Mouse (Mus musculus) stomach, embryonic 14.5 days (tissue): ENCODE results near the gene Ptprr. TPM values are rescaled to one million over a fixed set of nuclear protein-coding genes. Genes with fewer than 3 reads are reported as not detected.

Experiments used
- ATAC-seq: fragments of 200-750 bp; cut with Nextera tagmentation; 2 replicates; pipeline ENCODE4 v1.8.0; 2017; ENCODE audit warnings: low read depth, moderate TSS enrichment; ENCODE audit not compliant: insufficient number of reproducible peaks, insufficient read depth, low FRiP score
- H3K27ac ChIP-seq: fragments of 300-500 bp; sonication (generic); 2 replicates; pipeline ENCODE4 v1.5.1; 2014; ENCODE audit warnings: mild to moderate bottlenecking, low read length, moderate library complexity, mixed read lengths
- H3K27me3 ChIP-seq: fragments of 300-500 bp; sonication (generic); 2 replicates; pipeline ENCODE4 v1.6.1; 2014; ENCODE audit warnings: low read length, control low read depth, mixed read lengths; ENCODE audit not compliant: control insufficient read depth, insufficient read depth
- H3K36me3 ChIP-seq: fragments of 300-500 bp; sonication (generic); 2 replicates; pipeline ENCODE4 v1.6.1; 2014; ENCODE audit warnings: mild to moderate bottlenecking, control low read depth, low read length, moderate library complexity, mixed read lengths; ENCODE audit not compliant: control insufficient read depth, insufficient read depth
- H3K4me1 ChIP-seq: fragments of 300-500 bp; sonication (generic); 2 replicates; pipeline ENCODE4 v1.6.1; 2014; ENCODE audit warnings: low read length, control low read depth, mixed read lengths; ENCODE audit not compliant: control insufficient read depth, insufficient read depth
- H3K4me2 ChIP-seq: fragments of 300-500 bp; sonication (generic); replicated peaks from 2 replicates; pipeline ENCODE4 v1.6.1; 2014; ENCODE audit warnings: low read depth, low read length, control low read depth
- H3K4me3 ChIP-seq: fragments of 300-500 bp; sonication (generic); 2 replicates; pipeline ENCODE4 v1.5.1; 2014; ENCODE audit warnings: low read depth, low read length, control low read depth
- H3K9ac ChIP-seq: fragments of 300-500 bp; sonication (generic); replicated peaks from 2 replicates; pipeline ENCODE4 v1.6.1; 2014; ENCODE audit warnings: low read depth, mild to moderate bottlenecking, control low read depth, low read length, moderate library complexity, mixed read lengths
- H3K9me3 ChIP-seq: fragments of 300-500 bp; sonication (generic); 2 replicates; pipeline ENCODE4 v1.6.1; 2016; ENCODE audit warnings: low read depth, low read length, control low read depth; ENCODE audit not compliant: control insufficient read depth
- WGBS: fragments of 180-500 bp; shearing (Covaris S2); extraction: QIAGEN DNeasy Blood & Tissue Kit; methylation state at CpG from one replicate; pipeline ENCODE4 v1.1.7; 2014; 5-methylcytosine and 5-hydroxymethylcytosine counted together
- polyA plus RNA-seq: library from polyadenylated mRNA; unstranded; fragments of >200 nt; fragmentation: Nextera tagmentation; extraction: Ambion mirVana; gene quantifications from 2 replicates; pipeline ENCODE4 v1.2.1, GENCODE M21; 2014

Gene Ptprr
- polyA plus RNA-seq, 1 experiment from 2014 or later, result 2.3 TPM

- Histone ChIP-seq H3K27ac (no peak overlapping the region), H3K4me2 (no peak overlapping the region)
- ATAC-seq, result no peak
Observed at GRCm38 (mm10) chr10:116267434-116267822, 249.4 kb downstream of the Ptprr start.

GRCm38 (mm10) chr10:116268343-116268742, 250.3 kb downstream of the Ptprr start:
- ATAC-seq, result no peak
- H3K9ac ChIP-seq, result no peak overlapping the region
- no peaks in the 10 kb centered on the region for H3K27me3 ChIP-seq
- H3K4me3 ChIP-seq, result no peak overlapping the region
- no peak overlapping the region for H3K4me2 ChIP-seq
- no peaks in the 10 kb centered on the region for H3K9me3 ChIP-seq
- 42% methylated on average over 4 of the region's 4 CpGs for WGBS
- H3K4me1 ChIP-seq, result no peaks in the 10 kb centered on the region
- no peak overlapping the region for H3K27ac ChIP-seq
- H3K36me3 ChIP-seq, result no peaks in the 10 kb centered on the region

More at GRCm38 (mm10) chr10:116267434-116267822, 249.4 kb downstream of the Ptprr start:
- WGBS, result 71% methylated on average over 4 of the region's 4 CpGs
- no peak overlapping the region for H3K4me3 ChIP-seq
- H3K27me3 ChIP-seq, result no peaks in the 10 kb centered on the region
- no peaks in the 10 kb centered on the region for H3K36me3 ChIP-seq
- H3K9ac ChIP-seq, result no peak overlapping the region
- no peaks in the 10 kb centered on the region for H3K4me1 ChIP-seq
- no peaks in the 10 kb centered on the region for H3K9me3 ChIP-seq

GRCm38 (mm10) chr10:116270646-116271469, 252.8 kb downstream of the Ptprr start:
- Histone ChIP-seq H3K4me2 (no peak overlapping the region), H3K4me1 (no peaks in the 10 kb centered on the region), H3K27me3 (no peaks in the 10 kb centered on the region), H3K27ac (no peak overlapping the region), H3K36me3 (no peaks in the 10 kb centered on the region), H3K4me3 (no peak overlapping the region), H3K9me3 (no peaks in the 10 kb centered on the region), H3K9ac (no peak overlapping the region)
- 79% methylated on average over 12 of the region's 12 CpGs for WGBS
- ATAC-seq, result no peak

- Histone ChIP-seq H3K27me3 (no peaks in the 10 kb centered on the region), H3K9ac (no peak overlapping the region), H3K9me3 (no peaks in the 10 kb centered on the region), H3K36me3 (no peaks in the 10 kb centered on the region), H3K4me1 (no peaks in the 10 kb centered on the region), H3K27ac (no peak overlapping the region), H3K4me3 (no peak overlapping the region), H3K4me2 (no peak overlapping the region)
- WGBS, result 83% methylated on average over 10 of the region's 10 CpGs
- no peak for ATAC-seq
Observed at GRCm38 (mm10) chr10:116271470-116271915, 253.5 kb downstream of the Ptprr start.

- no peaks in the 10 kb centered on the region for H3K36me3 ChIP-seq
- no peaks in the 10 kb centered on the region for H3K9me3 ChIP-seq
- no peak overlapping the region for H3K4me2 ChIP-seq
- 58% methylated on average over 3 of the region's 3 CpGs for WGBS
- no peaks in the 10 kb centered on the region for H3K27me3 ChIP-seq
- no peak for ATAC-seq
- no peak overlapping the region for H3K27ac ChIP-seq
- H3K9ac ChIP-seq, result no peak overlapping the region
- no peaks in the 10 kb centered on the region for H3K4me1 ChIP-seq
- H3K4me3 ChIP-seq, result no peak overlapping the region
Observed at GRCm38 (mm10) chr10:116272156-116272555, 254.1 kb downstream of the Ptprr start.

GRCm38 (mm10) chr10:116275280-116275679, 257.3 kb downstream of the Ptprr start, which contains the start of gene Ptprb:
TSS of gene Ptprb (plus strand) at chr10:116275523.
- H3K36me3 ChIP-seq, result no peaks in the 10 kb centered on the region
- ATAC-seq, result no peak
- no peaks in the 10 kb centered on the region for H3K4me1 ChIP-seq
- H3K27ac ChIP-seq, result 0 out of 2 replicates have a peak within 1 kb of the TSS, but pooled peaks have one; percentile 10
- H3K9me3 ChIP-seq, result no peaks in the 10 kb centered on the region
- no peak within 1 kb of the TSS for H3K9ac ChIP-seq
- H3K4me3 ChIP-seq, result no peak within 1 kb of the TSS
- H3K4me2 ChIP-seq, result no peak within 1 kb of the TSS
- WGBS, result 62% methylated on average over 7 of the region's 7 CpGs
- H3K27me3 ChIP-seq, result no peaks in the 10 kb centered on the region

GRCm38 (mm10) chr10:116286697-116287344, 268.8 kb downstream of the Ptprr start:
- ATAC-seq, result no peak
- H3K9me3 ChIP-seq, result no peaks in the 10 kb centered on the region
- no peaks in the 10 kb centered on the region for H3K36me3 ChIP-seq
- no peak overlapping the region for H3K27ac ChIP-seq
- no peaks in the 10 kb centered on the region for H3K27me3 ChIP-seq
- no peak overlapping the region for H3K4me3 ChIP-seq
- H3K9ac ChIP-seq, result no peak overlapping the region
- no peak overlapping the region for H3K4me2 ChIP-seq
- no peaks in the 10 kb centered on the region for H3K4me1 ChIP-seq
- 85% methylated on average over 7 of the region's 7 CpGs for WGBS

- no peaks in the 10 kb centered on the region for H3K4me1 ChIP-seq
- H3K4me2 ChIP-seq, result no peak overlapping the region
- H3K9ac ChIP-seq, result no peak overlapping the region
- no peaks in the 10 kb centered on the region for H3K27me3 ChIP-seq
- ATAC-seq, result no peak
- no peak overlapping the region for H3K4me3 ChIP-seq
- no peaks in the 10 kb centered on the region for H3K9me3 ChIP-seq
- WGBS, result 36% methylated on average over 9 of the region's 9 CpGs
- no peak overlapping the region for H3K27ac ChIP-seq
- no peaks in the 10 kb centered on the region for H3K36me3 ChIP-seq
Observed at GRCm38 (mm10) chr10:116288130-116288529, 270.1 kb downstream of the Ptprr start.
